Mouse (Mus musculus) retina, postnatal 1 day (tissue): ENCODE data around the gene Ppp1r14b.
"Not testable (repeated sequence)": the region's sequence is repeated elsewhere in the genome, so short reads cannot be mapped to it uniquely, and the experiment has no call there.

Experiments used
- DNase-seq: peaks from one replicate; pipeline ENCODE4 v3.0.0-alpha.2; 2012

The Ppp1r14b gene

DNA sequence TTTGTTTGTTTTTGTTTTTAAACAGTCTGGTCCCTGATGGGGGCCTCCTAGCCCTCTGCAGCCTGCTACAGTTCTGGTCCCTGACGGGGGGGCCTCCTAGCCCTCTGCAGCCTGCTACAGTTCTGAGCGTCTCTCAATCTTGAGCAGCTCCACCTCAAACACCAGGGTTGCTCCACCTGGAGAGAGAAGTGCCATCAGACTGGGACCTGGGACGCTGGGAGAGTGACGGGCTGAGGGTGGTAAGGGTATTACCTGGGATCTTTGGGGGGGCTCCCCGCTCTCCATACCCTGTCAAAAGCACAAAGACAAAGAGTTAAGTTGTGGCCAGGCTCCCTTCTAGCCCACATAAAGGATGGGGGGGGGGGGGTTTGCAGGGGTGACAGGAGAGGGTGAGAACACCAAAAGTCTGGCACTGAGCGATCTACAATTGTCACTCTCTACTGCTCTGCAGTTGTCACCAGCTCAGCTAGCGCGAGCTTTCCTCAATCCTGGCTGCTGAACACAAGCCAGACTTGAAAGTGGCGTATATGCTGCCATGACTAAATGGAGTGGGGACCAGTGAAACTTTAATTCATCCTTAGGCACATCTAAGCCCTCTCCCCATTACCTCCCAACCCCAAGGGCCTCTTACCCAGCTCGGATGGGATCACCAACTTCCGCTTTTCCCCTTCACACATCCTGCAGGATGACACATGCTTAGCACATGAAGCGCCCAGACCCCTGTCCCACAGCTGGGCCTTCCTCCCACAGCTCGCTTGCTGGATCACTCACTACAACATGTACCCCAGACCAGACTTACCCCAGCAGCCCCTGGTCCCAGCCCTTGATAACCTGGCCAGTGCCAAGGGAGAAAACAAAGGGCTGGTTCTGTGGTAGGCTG, 3.2 kb downstream of the Ppp1r14b start:
- no peak for DNase-seq

DNA sequence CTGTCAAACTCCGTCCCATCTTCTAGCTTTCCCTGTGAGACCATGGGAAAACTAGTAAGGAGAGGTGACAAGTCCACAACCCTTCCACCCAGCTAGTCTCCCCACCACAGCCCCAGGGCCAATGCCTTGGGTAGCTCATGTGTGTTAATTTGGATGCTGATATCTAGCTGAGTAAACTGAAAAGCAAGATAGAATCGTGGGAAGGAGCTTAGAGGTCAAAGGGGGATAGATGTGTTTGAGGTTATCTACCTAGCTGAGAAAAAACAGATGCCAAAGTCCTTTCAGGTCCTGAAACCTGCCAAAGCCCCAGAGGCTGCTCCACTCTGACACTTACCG, 3.8 kb downstream of the Ppp1r14b start:
- DNase-seq = no peak

DNA sequence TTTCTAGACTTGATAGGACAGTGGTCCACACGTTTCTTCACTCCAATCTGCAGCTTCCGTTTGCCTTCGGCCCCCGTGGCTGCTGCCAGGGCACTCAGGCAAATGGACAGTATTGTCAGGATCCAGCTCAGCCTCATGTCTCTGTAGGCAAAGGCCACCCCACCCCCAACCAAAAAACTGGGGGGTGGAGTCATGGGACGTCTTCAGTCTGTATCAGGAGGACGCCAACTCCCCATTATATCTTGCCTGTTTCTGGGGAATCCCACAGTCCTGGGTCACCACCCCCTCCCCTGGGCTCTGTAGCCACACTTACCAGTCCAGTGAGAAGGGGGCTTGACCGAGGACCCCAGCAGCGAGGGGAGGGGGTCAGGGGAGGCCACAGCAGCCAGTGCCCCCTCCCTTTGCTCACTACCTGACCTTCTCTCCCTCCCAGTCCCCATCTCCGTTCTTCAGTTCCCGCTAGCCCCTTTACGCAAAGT, 4.3 kb downstream of the Ppp1r14b start:
- DNase-seq = no peak

DNA sequence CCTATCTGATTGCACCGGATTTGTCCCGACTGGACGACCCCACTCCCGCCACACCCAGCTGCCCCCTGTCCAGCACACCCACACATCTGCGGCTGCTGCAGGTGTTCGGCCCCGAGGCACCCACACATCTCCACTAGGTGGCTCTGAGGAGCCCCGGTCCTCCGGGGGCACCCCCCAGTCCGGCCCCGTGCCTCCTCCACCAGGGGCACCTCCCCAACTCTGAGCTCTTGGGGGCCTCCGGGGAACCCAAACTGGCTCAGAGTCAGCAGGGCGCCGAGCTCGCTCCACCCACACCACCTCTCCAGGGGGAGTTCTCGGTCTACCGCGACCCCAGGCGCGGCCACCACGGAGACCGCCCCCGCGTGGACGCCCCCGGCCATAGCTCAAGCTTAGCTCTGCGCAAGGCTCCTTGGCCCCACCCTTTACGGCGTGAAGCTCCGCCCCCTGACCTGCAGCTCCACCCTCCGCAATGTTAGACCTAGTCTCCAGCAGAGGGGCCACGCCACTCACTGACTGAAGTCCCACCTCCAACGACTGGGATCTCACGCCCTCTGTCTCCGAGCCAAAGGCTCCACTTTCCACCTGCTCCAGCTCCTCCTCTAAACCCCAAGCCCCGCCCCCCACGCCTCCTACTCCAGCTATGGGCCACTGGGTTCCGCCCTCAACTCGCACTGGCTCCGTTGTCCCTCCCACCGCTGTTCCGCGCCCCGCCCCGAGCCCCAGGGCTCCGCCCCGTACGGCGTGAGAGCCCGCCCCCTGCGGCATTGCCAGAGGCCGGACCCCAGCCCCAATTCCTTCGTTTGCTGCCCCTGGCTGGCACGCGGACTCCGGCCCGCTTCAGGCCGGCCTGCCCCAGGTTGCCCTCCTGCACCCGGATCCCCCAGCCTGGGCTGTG, 5.0 kb downstream of the Ppp1r14b start:
- peak; percentile 100 for DNase-seq

DNA sequence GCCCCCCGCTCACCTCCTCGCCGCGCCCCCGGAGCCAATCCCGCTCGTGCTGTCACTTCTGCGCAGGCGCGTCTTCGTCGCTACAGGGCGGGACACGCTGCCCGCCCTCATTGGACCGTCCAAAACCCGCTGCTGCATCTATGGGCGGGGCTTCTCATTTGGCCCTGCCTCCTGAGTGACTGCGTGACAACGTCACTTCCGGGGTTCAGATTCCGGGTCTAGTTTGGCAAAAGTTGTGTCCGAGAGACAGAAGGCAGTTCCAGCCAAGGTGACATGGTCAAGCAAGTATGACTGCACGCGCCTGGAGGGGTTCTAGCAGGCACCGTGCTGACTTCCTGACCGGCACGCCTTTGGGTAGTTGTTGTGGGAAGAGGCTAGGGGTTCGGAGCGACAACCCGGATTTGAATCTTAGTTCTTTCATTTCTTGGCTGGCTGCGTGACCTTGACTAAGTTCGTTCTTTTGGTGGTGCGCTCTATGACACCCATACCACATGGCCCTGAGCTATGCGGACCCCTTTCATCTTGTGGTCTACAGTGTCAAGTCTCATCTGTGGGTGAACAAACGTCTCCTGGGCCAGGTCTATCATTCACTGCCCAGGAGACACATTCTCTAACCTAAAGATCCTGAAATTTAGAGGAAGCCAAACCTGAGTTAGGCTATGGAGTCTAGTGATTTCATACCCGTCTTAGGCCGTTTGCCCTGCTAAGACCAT, 5.8 kb downstream of the Ppp1r14b start, which contains the start of gene Fkbp2:
Gene Fkbp2 (minus strand): TSS at position 121 of the 713 bp plus-strand sequence.
- peak; percentile 99 for DNase-seq

DNA sequence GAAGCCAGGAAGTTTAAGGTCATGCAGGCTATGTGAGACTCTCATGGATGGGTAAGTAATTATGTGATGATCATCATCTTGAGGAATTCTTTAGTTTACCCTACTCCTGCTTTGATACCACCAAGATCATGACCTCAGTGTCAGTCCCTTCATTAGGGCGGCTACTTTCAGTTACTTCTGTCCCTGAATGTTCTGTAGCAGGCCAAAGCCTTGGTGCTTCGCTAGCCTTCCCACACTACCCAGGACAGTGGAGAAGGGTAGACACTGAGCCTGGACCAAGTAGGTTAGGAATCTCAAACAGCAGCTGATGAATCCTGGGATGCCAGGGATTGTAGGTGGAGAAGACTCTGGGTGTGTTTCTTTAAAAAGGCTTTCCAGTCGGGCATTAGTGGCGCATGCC, 6.7 kb downstream of the Ppp1r14b start:
- no peak for DNase-seq

DNA sequence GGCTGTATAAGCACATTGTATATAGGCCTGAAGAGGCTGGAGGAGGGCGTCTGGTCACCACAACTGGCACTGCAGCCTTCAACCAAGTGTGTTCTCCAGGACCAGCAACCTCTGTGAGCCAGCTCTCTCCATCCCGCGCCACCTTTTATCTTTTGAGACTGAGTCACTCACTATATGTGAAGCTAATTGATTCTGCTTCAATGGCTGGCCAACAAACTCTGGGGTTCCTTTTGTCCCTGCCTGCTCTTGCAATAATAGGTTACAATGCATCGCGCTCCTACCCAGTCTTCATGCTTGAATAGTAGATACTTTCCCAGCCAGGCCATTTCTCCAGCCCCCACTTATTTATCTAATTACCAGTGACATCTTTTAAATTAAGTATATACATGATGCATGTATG, 8.9 kb downstream of the Ppp1r14b start:
- peak; percentile 44 for DNase-seq

DNA sequence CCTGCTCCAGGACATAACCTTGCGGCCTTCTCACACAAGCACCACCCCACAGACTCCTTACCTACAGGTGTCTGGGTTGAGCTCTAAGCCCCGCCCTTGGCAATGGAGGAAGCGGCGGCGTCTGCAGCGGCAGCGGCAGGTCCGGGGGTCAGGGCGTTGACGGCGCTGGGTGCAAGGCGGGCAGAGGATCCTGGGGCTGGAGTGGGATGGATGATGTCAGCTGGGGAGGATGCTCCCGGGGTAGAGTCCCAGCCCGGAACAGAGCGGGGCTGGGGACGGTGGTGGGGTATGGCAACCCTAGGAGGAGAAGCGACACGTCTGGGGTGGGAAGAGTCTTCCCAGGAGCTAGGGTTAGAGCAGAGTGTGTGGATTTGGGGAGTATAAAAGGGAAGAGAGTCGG, 10.5 kb downstream of the Ppp1r14b start:
- no peak for DNase-seq

DNA sequence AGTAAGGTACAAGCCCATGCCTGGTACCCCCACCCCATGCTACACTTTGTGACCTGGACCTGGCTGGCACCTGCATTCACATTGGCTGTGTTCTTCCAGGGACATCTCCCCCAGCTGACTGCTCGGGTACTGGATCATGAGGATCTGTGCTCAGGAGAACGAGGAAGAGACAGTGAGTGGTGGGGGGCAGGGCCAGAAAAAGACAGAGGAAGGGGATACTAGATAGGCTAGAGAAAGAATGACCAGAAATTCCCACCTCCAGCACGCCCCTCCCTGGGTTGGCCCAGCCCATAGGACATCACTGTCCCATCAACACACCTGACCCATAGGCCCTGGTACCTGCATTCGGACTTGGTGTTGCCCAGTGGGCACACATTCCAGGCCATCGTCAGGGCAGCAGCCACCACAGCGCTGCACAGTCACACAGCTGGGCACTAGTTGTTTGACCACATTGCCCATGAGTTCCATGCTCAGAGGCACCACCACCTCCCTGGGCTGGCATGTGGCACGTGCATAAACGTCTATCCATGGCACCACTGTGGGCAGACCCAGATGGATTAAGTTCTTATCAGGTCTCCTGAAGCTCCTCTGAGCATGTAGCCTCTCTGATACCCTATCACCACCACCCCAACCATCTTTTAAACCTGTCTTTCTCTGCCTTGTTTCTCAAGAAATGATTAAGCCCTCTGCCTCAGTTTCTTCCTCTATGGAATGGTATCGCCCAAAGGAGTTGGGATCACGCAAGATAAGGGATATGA, 11.4 kb downstream of the Ppp1r14b start:
- DNase-seq = no peak

DNA sequence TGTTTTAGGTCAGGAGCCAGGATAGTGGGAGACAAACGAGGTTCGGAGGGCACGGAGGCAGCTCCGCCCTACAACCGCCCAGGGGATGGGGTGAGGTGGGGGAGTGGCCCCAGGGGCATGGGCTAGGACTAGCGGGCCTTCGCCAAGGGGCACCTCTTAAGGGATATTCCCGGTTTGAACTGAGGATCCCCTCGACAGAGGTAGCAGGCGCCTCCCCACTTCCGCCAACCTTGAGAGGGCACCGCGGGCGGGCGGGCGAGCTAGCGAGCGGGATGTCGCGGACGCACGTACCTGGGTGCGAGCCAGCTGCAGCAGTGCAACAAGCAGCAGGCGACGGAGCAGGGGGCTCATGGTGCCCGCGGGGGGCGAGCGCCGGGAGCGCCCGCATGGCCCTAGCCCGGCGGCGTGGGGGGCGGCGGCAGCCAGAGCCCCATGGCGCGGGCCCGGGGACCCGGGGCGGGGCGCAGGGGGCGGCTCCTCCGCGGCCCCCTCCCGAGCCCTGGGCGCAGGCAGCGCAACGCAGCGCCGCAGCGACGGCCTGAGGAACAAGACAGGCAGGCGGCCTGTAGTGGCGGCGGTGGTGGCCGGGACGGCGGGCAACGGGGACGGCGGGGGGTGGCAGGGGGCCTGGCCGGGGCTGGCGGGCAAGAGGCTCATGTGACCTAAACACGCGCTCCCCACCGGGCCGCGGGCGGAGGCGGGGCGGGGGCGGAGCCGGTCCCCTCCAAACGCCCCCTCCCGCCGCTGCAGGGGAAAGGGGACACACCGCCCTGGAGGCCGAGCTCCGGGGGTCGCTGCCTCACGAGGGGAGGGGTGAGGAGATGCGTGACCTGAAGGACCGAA, 12.5 kb downstream of the Ppp1r14b start, which contains the start of gene Vegfb:
Gene Vegfb (minus strand): TSS at position 591 of the 843 bp plus-strand sequence.
- peak; percentile 78 for DNase-seq

DNA sequence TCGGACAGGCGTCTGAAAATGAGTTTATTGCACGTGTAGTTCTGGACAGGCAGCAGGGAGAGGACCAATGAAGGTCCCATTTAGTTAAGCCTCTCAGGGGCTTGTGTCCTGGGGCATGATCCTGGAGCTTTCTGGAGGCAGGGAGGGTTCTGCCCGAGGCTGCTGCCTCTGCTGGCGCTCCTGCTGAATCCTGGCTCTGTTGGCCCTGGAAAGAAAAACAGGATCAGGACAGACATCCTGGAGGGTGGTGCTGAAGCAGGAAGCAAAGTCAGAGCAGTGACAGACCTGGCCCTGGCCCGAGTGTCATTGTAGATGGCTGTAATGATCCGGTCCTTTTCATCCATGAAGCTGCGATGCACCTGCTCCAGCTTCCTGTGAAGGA, 13.1 kb downstream of the Ppp1r14b start:
- DNase-seq = no peak

DNA sequence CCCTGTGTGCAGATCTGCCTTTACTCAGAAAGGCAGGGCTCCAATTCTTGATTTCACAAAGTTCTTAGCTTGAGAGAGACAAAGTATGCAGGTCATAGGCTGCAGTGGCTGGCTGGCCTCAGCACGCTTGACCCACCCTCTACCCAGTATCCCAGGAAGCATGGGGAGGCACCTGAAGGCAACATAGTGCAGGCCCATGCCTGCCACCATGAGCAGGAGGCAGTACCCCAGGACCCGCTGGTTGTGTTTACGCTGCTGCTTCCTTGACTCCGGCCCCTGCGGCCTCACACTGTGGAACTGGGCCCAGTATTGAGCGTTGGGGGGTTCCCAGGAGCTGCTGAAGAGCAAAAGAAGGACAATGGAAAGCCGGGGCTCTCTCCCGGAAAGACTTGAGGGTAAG, 14.5 kb downstream of the Ppp1r14b start:
- DNase-seq = no peak

DNA sequence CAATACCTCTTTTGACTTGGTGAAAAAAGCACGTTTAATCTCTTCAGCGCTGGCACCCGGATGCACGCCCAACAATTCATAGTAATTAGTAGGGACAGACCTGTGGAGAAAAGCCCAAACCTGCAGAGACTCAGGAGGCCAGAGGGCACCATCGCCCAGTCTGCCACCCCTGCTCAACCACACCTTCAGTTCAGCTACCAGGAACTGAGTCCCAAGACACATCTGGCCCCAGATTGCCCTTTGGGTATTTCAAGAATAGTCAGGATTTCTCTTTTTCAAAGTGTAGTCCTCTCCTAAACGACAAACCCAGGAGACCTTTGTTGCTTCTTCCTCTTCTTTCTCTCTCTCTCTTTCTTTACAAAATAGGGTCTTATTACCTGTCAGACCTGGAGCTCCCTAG, 15.9 kb downstream of the Ppp1r14b start:
- DNase-seq = no peak

DNA sequence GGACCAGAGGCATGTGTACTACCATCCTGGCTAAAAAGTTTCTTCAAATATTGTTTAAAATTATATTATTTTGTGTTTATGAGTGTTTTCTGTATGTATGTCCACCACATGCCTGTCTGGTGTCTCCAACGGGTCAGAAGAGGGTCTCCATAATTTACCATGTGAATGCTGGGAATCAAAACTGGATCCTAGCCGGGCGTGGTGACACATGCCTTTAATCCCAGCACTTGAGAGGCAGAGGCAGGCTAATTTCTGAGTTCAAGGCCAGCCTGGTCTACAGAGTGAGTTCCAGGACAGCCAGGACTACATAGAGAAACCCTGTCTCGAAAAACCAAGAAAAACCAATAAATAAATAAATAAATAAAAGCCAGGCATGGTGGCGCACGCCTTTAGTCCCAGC, 16.4 kb downstream of the Ppp1r14b start:
- not testable (repeated sequence) for DNase-seq

DNA sequence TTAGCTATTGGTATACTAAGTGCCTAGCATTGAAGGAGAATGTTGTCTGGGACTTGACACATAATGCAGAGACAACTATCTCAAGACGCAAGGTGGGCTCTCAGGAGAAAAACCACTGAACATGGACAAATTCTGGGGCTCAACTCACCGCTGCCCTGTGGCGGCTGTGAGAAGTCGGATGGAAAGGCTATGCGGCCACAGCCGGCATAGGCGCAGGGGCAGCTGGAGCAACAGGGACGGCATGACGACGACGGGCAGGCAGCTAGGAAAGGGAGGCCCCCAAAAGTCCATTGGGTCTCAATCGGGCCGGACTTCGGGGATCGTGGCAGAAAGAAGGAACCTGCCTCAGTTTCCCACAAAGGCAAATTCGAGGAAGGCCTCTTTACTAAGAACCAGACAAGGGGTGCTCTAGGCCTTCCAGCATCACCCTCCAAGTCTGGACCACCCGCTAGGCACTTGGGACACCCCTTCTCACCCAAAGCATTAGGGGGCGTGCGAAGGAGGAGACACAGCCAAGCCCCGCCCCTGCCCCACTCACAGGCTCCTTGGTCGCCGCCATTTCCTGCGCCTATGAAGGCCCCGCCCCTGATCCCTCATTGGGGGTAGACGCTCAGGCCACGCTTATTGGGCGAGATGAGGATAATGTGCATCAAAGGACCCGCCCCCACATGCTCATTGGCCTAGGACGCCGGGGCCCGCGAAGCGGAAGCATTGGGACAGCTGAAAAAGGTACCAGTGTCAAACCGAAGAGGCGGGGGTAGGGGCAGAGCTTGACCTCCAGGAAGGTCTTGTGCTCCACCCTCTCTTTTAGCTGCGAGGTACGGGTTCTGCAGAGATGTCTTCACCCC, 17.5 kb downstream of the Ppp1r14b start, which contains the start of gene Dnajc4:
Gene Dnajc4 (minus strand): TSS at position 562 of the 848 bp plus-strand sequence.
- DNase-seq = peak; percentile 99

DNA sequence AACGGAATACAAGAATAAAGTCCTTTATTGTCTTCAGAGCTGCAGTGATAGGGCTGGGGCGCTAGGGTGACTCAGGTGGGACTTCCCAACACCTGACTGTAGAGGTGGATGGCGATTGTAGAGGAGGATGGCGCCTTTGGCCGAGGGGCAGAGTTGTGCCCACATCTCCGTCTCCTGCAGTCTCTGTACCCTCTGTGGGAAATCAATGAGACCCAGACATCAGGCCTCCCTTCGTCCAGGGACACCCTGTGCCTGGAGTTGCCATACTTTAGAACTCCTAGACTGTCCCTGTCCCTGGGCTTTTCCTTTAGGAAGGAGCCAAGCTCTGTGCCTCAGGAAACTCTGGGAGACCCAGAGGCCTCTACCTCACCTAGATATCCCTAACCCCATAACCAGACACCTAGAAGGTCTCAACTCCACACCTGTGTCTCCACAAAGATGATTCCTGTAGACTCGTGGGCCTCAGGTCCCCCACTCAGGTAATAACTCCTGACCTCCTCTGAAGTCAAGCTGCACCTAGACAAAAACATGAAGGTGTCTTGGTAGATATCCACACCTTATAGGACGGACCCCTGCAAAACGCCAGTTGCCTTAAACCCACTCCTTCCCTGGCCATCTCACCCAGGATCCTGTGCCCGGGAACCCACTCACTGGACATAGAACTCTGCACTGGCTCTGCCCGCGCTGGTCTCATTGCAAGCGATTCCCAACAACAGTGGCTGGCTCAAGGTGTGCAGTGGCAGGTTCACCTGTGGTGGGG, 18.4 kb downstream of the Ppp1r14b start:
- DNase-seq = no peak

DNA sequence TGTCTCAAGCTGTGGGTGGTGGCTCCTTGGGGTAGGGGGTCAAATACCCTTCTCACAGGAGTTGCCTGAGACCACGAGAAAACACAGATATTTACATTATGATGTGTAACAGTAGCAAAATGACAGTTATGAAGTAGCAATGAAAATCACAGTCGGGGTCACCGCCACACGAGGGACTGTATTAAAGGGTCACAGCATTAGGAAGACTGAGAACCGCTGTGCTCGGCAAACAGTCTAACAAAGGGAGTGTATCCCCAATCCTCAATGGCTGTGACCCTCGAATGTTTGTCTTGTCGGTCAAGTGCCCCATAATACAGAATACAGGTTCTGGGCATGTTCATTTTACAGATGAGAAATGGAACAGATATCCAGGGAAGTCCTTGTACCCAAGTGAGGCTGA, 19.2 kb downstream of the Ppp1r14b start:
- DNase-seq = no peak

DNA sequence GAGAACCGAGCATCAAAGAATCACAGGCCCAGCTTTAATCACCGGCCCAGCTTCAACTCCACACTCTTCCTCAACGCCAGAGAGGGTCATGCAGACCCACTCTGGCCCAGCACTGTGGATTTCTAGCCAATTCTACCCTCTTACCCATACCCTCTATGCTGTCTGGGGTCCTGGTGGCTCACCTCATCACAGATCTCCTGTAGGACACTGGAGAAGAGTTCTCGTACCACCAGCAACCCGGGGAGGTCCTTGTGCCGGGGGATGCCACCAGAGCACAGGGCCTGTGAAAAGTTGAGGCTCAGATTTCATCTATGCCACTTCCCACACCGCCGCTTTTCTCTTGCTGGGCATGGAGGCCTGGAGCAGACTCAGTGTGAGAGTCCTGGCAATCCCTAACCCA, 19.7 kb downstream of the Ppp1r14b start:
- DNase-seq = no peak

DNA sequence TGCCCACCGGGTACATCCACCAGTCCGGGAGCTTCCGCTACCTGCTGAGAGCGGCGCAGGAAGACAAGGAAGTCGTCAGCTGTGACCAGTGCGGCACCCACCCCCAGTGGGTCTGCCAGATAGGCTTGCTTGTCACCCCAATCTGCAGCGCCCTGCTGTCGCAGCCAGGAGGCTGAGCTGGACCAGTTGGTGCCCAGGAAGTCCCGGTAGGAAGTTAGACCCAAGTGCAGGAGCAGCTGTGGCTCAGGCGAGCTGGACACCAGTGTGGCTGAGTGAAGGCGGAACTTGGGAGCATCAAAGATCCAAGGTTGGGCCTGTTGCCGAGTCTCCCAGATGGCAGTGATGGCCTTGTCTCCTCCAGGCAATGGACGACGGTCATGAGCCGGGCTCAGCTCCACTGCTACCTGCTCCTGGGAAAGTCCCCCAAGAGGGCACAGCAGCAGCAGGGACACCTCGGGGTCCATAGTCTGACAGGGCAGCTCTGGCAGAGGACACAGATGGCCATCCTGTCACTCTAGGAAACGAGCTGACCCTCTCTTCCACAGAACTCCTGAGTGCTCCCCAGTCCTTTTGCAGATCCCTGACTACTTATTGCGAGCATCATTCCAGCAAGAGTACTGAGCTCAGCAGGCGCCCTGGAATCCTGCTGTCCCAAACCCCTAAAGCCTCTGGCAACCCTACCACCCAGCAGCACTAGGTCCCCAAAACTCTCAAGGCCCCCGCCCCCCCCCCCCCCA, 20.7 kb downstream of the Ppp1r14b start:
- no peak for DNase-seq
